Mouse (Mus musculus): ENCODE results near the gene Axin1.
A peak's percentile ranks its signal among the peaks of the same experiment; 100 is the strongest.

The Axin1 gene

DNA sequence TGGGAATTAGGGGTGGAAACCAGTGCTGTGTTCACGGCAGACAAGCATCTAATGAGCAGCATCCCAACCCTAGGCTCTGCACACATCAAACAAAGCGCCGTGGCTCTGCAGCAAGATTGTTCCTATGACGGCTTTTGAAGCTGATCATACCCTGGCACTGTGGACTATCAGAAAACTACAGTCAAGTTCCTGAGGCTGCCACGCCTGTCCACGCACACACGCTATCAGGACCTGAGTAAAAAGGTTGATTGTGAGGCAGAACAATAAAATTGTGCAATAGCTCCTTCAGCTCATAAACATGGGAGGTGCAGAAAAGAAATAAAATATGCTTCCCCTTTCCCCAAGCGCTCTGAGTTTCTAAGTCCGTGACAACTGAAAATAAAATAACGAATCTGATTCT lies 99.2 kb downstream of the Axin1 start:
- no peak for DNase-seq (ENCODE audit: low spot score in 2 of 2)

DNA sequence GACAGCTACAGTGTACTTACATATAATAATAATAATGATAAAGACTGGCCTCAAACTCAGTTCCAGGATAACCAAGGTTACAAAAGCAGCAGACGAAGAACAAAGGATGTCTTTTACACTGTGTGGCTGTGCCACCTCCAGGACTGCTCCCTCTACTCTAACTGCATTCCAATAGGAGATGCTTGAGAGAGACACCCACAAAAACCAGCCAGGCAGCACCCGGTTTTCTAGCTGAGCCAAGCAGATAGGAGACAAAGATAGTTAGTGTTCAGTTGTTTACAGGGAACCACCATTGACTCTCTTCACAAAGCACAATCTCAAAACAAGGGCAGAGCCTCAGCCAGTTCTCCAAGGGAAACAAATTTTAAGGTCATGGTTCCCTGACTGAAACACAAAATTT lies 101.1 kb downstream of the Axin1 start:
- DNase-seq (ENCODE audit: low spot score in 2 of 2): no peak

DNA sequence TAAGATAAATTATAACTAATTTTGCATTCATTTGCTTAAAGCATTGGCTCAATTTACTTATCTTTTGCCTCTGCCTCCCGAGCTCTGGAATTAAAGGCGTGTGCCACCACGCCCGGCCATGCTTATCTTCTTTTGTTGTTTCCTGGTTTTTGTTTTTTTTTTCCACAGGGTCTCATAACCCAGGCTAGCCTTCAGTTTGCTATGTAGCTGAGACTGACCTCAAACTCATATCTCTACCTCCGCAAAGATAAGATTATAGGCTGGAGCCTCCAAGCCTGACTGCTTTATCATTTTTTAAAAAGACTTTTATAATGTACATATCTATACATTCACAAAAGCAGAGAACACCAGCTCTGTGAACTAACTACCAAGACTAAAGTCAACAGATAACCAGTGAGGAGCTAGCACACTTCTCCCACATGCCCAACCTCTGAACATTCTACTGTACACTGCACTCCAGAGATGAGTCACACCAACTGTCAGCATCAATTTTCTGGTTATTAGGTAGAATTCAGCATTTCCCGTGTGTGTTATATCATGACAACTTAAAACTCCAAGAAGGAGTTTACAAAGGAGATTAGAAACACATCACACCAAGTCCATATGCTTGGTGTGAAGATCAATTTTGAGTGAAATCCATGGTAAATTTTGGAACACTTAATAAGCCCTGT lies 101.8 kb downstream of the Axin1 start:
- DNase-seq (ENCODE audit: low spot score in 2 of 2): no peak

DNA sequence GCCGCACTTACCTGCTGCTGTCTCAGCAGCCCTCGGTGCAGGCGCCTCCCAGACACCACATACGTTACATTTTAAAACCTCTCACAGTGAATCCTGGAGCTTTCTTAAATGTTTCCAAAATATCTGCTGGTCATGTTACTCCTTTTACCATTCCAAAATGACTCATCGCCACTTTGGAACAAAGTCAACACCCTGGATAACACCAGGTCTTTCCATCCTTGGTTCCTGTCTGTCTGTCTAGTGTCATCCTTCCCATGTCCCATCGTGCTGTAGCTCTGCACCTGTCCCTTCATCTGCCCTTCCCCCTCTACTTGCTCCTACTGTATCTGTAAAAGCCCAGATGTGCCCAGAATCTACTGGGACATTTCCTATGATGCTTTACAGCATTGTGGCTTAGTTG lies 102.5 kb downstream of the Axin1 start:
- no peak for DNase-seq (ENCODE audit: low spot score in 2 of 2)

DNA sequence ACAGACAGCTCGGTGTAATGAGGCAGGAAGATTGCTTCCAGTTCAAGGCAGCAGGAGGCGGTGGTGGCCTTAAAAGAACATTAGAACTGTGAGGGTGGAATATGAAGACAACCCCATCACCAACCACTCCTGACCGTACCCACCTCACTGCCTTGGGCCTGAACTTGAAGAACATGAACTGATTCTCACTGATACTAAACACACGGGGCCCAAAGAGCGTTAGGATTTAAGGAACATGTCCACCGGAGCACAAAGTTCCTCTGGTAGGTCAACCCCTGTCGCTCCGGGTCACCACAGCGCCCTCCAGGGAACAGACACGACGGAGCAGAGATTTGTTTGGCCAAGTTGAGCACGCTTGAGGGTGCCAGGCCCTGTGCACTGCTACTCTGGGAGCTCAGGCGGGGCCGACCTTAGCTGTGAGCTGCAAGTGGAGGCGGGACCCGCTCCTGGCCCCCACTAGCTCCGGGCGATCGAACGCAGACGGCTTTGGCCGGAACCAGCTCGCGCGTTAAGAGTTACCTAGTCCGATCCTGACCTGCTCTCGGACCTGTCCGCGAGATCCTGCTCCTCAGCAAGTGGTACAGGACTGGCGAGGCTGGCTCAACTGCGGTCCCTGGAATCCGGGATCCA lies 105.1 kb downstream of the Axin1 start:
- peak in 1 of 2 experiments; percentile 60 for DNase-seq (ENCODE audit: low spot score in 2 of 2)

DNA sequence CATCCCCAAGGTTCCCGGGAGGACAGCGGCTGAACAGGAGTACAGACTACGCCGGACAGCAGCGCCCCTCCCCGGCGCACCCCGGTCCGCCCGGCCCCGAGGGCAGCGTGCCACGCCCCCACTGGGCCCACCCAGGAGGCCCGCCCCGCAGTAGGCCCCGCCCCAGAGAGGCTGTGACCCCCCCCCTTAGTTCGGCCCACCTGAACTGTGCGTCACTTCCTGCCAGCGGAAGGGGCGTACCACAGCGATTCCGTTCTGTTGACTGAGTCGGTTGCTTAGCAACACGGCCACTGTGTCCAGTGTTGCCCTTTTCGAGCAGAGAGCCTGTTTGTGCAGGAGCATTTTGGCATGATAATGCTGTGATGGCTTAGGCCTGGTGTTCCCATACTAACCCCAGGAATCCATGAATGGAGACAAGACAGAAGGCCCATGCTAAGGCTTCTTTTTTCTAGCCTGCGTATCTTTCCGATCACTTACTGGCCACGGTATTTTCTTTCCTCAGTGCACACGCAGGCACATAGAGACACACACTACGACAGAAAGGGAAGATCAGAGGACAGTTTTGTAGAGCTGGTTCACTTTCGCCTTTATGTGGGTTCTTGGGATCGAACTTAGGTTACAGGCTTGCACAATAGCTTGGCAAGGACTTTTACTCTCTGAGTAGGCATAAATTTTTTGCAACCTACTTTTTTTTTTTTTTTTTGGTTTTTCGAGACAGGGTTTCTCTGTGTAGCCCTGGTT lies 105.8 kb downstream of the Axin1 start, which contains the start of gene Fam234a:
TSS of gene Fam234a (minus strand) at position 142 of the 741 bp plus-strand sequence.
- DNase-seq (ENCODE audit: low spot score in 2 of 2): peak; percentile 89 to 92

Measured in urinary bladder, adult 18-20 months (tissue).